Mouse (Mus musculus) megakaryocyte, embryonic 14.5 days (primary cell): ENCODE results near the gene Arsa.

ENCODE experiments used
- FLI1 ChIP-seq: IDR thresholded peaks from 2 replicates; pipeline ENCODE4 v1.6.1; 2012; ENCODE audit warnings: low read length, inconsistent platforms, mixed read lengths
- GATA1 ChIP-seq: IDR thresholded peaks from 3 replicates; pipeline ENCODE4 v1.6.1; 2012; ENCODE audit warnings: mixed read lengths, low read length, inconsistent platforms, borderline replicate concordance

GRCm38 (mm10) chr15:89468577-89468976 is 8.6 kb downstream of the Arsa start:
- no peak for TF ChIP-seq FLI1
- no peak for TF ChIP-seq GATA1
